Mouse (Mus musculus) heart, embryonic 10.5 days (tissue): Measurements from ENCODE around the gene Znrf4. TPM values are rescaled to one million over a fixed set of nuclear protein-coding genes. Genes with fewer than 3 reads are reported as not detected.

Experiments used
- DNase-seq: peaks from one replicate; pipeline ENCODE4 v3.0.0-alpha.2; 2017; ENCODE audit warnings: low spot score
- H3K27ac ChIP-seq: fragments of 300-500 bp; sonication (generic); 2 replicates; pipeline ENCODE4 v1.5.1; 2016; ENCODE audit warnings: mild to moderate bottlenecking
- H3K27me3 ChIP-seq: fragments of 300-500 bp; sonication (generic); 2 replicates; pipeline ENCODE4 v1.6.1; 2016; ENCODE audit warnings: mild to moderate bottlenecking; ENCODE audit not compliant: poor library complexity, insufficient read depth, severe bottlenecking
- H3K36me3 ChIP-seq: fragments of 300-500 bp; sonication (generic); 2 replicates; pipeline ENCODE4 v1.6.1; 2016; ENCODE audit warnings: mild to moderate bottlenecking, moderate library complexity
- H3K4me1 ChIP-seq: fragments of 300-500 bp; sonication (generic); 2 replicates; pipeline ENCODE4 v1.6.1; 2016; ENCODE audit warnings: mild to moderate bottlenecking
- H3K4me3 ChIP-seq: fragments of 300-500 bp; sonication (generic); 2 replicates; pipeline ENCODE4 v1.5.1; 2016; ENCODE audit warnings: mild to moderate bottlenecking, moderate library complexity
- H3K9me3 ChIP-seq: fragments of 300-500 bp; sonication (generic); 2 replicates; pipeline ENCODE4 v1.6.1; 2016; ENCODE audit warnings: mild to moderate bottlenecking, moderate library complexity
- WGBS: fragments of 180-500 bp; shearing (Covaris S2); methylation state at CpG from one replicate; pipeline ENCODE4 v1.1.7; 2016; 5-methylcytosine and 5-hydroxymethylcytosine counted together
- polyA plus RNA-seq: library from polyadenylated mRNA; unstranded; fragments of >200 nt; fragmentation: Nextera tagmentation; extraction: Ambion mirVana; gene quantifications from 2 replicates; pipeline ENCODE4 v1.2.1, GENCODE M21; 2016

Gene Znrf4
- polyA plus RNA-seq, 1 experiment from 2014 or later = not detected

GRCm38 (mm10) chr17:56546576-56546975, 34.3 kb upstream of the Znrf4 start:
- no peak overlapping the region for H3K4me3 ChIP-seq
- no peaks in the 10 kb centered on the region for H3K9me3 ChIP-seq
- no peak overlapping the region for H3K27ac ChIP-seq
- WGBS = 82% methylated on average over 5 of the region's 5 CpGs
- H3K4me1 ChIP-seq = peaks cover 6% of the 10 kb centered on the region
- peaks cover 6% of the 10 kb centered on the region; the same call in 1 of the 2 replicates for H3K27me3 ChIP-seq
- no peaks in the 10 kb centered on the region for H3K36me3 ChIP-seq
- DNase-seq = no peak

- Histone ChIP-seq H3K27ac (no peak overlapping the region), H3K27me3 (peaks cover 10% of the 10 kb centered on the region; the same call in 1 of the 2 replicates), H3K9me3 (no peaks in the 10 kb centered on the region), H3K4me3 (no peak overlapping the region), H3K4me1 (peaks cover 6% of the 10 kb centered on the region), H3K36me3 (no peaks in the 10 kb centered on the region)
- WGBS = 56% methylated on average over 1 of the region's 1 CpGs
- no peak for DNase-seq
Measured at GRCm38 (mm10) chr17:56545945-56546344, 33.7 kb upstream of the Znrf4 start.

GRCm38 (mm10) chr17:56544699-56545387, 32.6 kb upstream of the Znrf4 start:
- H3K9me3 ChIP-seq = no peaks in the 10 kb centered on the region
- H3K27ac ChIP-seq = no peak overlapping the region
- H3K4me3 ChIP-seq = no peak overlapping the region
- peaks cover 9% of the 10 kb centered on the region for H3K4me1 ChIP-seq
- no peaks in the 10 kb centered on the region for H3K36me3 ChIP-seq
- H3K27me3 ChIP-seq = peaks cover 15% of the 10 kb centered on the region; the same call in 1 of the 2 replicates
- DNase-seq = no peak
- WGBS = 76% methylated on average over 7 of the region's 7 CpGs

GRCm38 (mm10) chr17:56543684-56544224, 31.5 kb upstream of the Znrf4 start:
- no peak for DNase-seq
- 73% methylated on average over 3 of the region's 3 CpGs for WGBS
- Histone ChIP-seq H3K9me3 (no peaks in the 10 kb centered on the region), H3K27ac (no peak overlapping the region), H3K4me1 (peaks cover 9% of the 10 kb centered on the region), H3K4me3 (no peak overlapping the region), H3K36me3 (no peaks in the 10 kb centered on the region), H3K27me3 (peaks cover 17% of the 10 kb centered on the region; the same call in 1 of the 2 replicates)

- H3K27me3 ChIP-seq = peaks cover 21% of the 10 kb centered on the region; the same call in 1 of the 2 replicates
- 52% methylated on average over 8 of the region's 8 CpGs for WGBS
- no peak overlapping the region for H3K27ac ChIP-seq
- no peaks in the 10 kb centered on the region for H3K9me3 ChIP-seq
- no peaks in the 10 kb centered on the region for H3K36me3 ChIP-seq
- no peak for DNase-seq
- no peak overlapping the region for H3K4me3 ChIP-seq
- peaks cover 13% of the 10 kb centered on the region for H3K4me1 ChIP-seq
Measured at GRCm38 (mm10) chr17:56542736-56543135, 30.5 kb upstream of the Znrf4 start.

GRCm38 (mm10) chr17:56540562-56540975, 28.3 kb upstream of the Znrf4 start:
- no peak overlapping the region for H3K4me3 ChIP-seq
- 41% methylated on average over 6 of the region's 6 CpGs for WGBS

GRCm38 (mm10) chr17:56537912-56538311, 25.7 kb upstream of the Znrf4 start:
- 27% methylated on average over 8 of the region's 8 CpGs for WGBS
- Histone ChIP-seq H3K27me3 (peaks cover 20% of the 10 kb centered on the region; the same call in 1 of the 2 replicates), H3K4me1 (peaks cover 8% of the 10 kb centered on the region; the same call in 1 of the 2 replicates), H3K27ac (peak overlapping the region; percentile 62; the same call in 1 of the 2 replicates), H3K36me3 (no peaks in the 10 kb centered on the region), H3K4me3 (no peak overlapping the region), H3K9me3 (no peaks in the 10 kb centered on the region)
- DNase-seq = no peak

More at GRCm38 (mm10) chr17:56540562-56540975, 28.3 kb upstream of the Znrf4 start:
- Histone ChIP-seq H3K36me3 (no peaks in the 10 kb centered on the region), H3K27ac (no peak overlapping the region), H3K4me1 (peaks cover 8% of the 10 kb centered on the region; the same call in 1 of the 2 replicates), H3K27me3 (peaks cover 21% of the 10 kb centered on the region; the same call in 1 of the 2 replicates), H3K9me3 (no peaks in the 10 kb centered on the region)
- DNase-seq = no peak

- peaks cover 8% of the 10 kb centered on the region; the same call in 1 of the 2 replicates for H3K4me1 ChIP-seq
- no peaks in the 10 kb centered on the region for H3K9me3 ChIP-seq
- no peak overlapping the region for H3K27ac ChIP-seq
- H3K27me3 ChIP-seq = peaks cover 16% of the 10 kb centered on the region; the same call in 1 of the 2 replicates
- H3K36me3 ChIP-seq = no peaks in the 10 kb centered on the region
- H3K4me3 ChIP-seq = no peak overlapping the region
- 64% methylated on average over 3 of the region's 3 CpGs for WGBS
- DNase-seq = no peak
Measured at GRCm38 (mm10) chr17:56536874-56537273, 24.6 kb upstream of the Znrf4 start.

- Histone ChIP-seq H3K27ac (no peak overlapping the region), H3K4me1 (peaks cover 8% of the 10 kb centered on the region; the same call in 1 of the 2 replicates), H3K27me3 (peaks cover 14% of the 10 kb centered on the region; the same call in 1 of the 2 replicates), H3K4me3 (no peak overlapping the region), H3K9me3 (no peaks in the 10 kb centered on the region), H3K36me3 (no peaks in the 10 kb centered on the region)
- 73% methylated on average over 14 of the region's 14 CpGs for WGBS
- no peak for DNase-seq
Measured at GRCm38 (mm10) chr17:56536192-56536591, 24.0 kb upstream of the Znrf4 start.

GRCm38 (mm10) chr17:56524943-56525342, 12.7 kb upstream of the Znrf4 start:
- Histone ChIP-seq H3K4me3 (no peak overlapping the region), H3K4me1 (no peaks in the 10 kb centered on the region), H3K27ac (no peak overlapping the region), H3K36me3 (no peaks in the 10 kb centered on the region), H3K9me3 (no peaks in the 10 kb centered on the region), H3K27me3 (no peaks in the 10 kb centered on the region)
- WGBS = 72% methylated on average over 4 of the region's 4 CpGs
- no peak for DNase-seq

GRCm38 (mm10) chr17:56522744-56523143, 10.5 kb upstream of the Znrf4 start:
- Histone ChIP-seq H3K4me3 (no peak overlapping the region), H3K36me3 (no peaks in the 10 kb centered on the region), H3K9me3 (no peaks in the 10 kb centered on the region), H3K27me3 (no peaks in the 10 kb centered on the region), H3K4me1 (no peaks in the 10 kb centered on the region), H3K27ac (no peak overlapping the region)
- no peak for DNase-seq
- WGBS = 56% methylated on average over 1 of the region's 1 CpGs

- Histone ChIP-seq H3K4me3 (no peak overlapping the region), H3K27ac (no peak overlapping the region), H3K9me3 (peaks cover 7% of the 10 kb centered on the region), H3K4me1 (peaks cover 22% of the 10 kb centered on the region), H3K36me3 (0 out of 2 replicates have a peak, but pooled peaks cover 4% of the 10 kb centered on the region), H3K27me3 (peaks cover 60% of the 10 kb centered on the region)
- no peak for DNase-seq
- WGBS = 19% methylated on average over 13 of the region's 13 CpGs
Measured at GRCm38 (mm10) chr17:56515690-56516410, 3.6 kb upstream of the Znrf4 start.

GRCm38 (mm10) chr17:56514916-56515315, 2.7 kb upstream of the Znrf4 start:
- no peak for DNase-seq
- peaks cover 70% of the 10 kb centered on the region for H3K27me3 ChIP-seq
- 0 out of 2 replicates have a peak, but pooled peaks cover 4% of the 10 kb centered on the region for H3K36me3 ChIP-seq
- H3K27ac ChIP-seq = no peak overlapping the region
- peaks cover 32% of the 10 kb centered on the region for H3K4me1 ChIP-seq
- 47% methylated on average over 12 of the region's 12 CpGs for WGBS
- peaks cover 7% of the 10 kb centered on the region for H3K9me3 ChIP-seq
- H3K4me3 ChIP-seq = no peak overlapping the region
